8 mouse cellular contexts compared by ENCODE assay signal in the genomic region with DNA sequence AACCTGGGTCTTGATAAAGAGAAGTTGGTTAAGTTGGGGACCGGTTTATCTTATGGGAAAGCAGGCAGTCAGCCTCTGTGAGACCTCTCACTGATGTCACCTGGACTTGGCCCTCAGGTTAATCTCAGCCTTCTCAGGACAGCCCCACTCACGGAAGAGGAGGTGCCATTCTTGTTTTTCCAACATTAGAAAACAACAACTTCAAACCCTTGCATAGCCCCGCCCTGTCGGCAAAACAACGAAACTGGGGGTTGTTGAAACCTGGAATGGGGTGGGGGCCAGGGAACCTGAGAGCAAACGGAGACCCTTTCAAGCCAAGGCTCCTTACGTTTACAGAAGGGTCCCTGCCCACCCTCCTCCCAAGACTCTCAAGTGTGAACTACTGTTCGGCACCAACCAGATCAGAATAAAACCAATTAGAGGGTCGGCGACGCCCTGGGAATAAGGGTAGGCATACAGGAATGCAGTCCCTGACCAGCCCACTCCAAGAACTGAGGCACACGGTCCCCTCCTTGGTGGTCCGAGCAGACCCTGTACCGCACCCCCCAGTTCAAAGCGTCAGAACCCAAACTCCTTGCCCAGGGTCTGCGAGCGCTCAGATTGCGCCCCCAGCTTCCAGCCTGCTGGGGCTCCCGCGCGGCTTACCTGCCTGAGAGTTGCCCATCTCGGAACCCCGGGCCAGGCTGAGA. TPM values are rescaled to one million over a fixed set of nuclear protein-coding genes. Genes with fewer than 3 reads are reported as not detected.
A peak's percentile ranks its signal among the peaks of the same experiment; 100 is the strongest.
DNase-seq lines count a peak whose midpoint lies in the region; ATAC-seq and TF ChIP-seq lines count a peak whose summit lies in the region.

No protein-coding gene starts in this region.

- WGBS in forebrain, embryonic 11.5 days: 2% methylated on average over 23 of the region's 23 CpGs
- 3% methylated on average over 23 of the region's 23 CpGs for WGBS in midbrain, embryonic 15.5 days

- H3K27me3 ChIP-seq in forebrain, embryonic 11.5 days (ENCODE audit: control insufficient read depth, insufficient read depth, low read length): peaks cover 27% of the 10 kb centered on the region
- peaks cover 35% of the 10 kb centered on the region for H3K27me3 ChIP-seq in midbrain, embryonic 15.5 days (replicated peaks)

- H3K4me1 ChIP-seq in forebrain, embryonic 11.5 days (replicated peaks; ENCODE audit: control insufficient read depth, insufficient read depth, low read length): 0 out of 2 replicates have a peak, but pooled peaks cover 2% of the 10 kb centered on the region
- H3K4me1 ChIP-seq in midbrain, embryonic 15.5 days: peaks cover 12% of the 10 kb centered on the region

- H3K27ac ChIP-seq in layer of hippocampus, adult 2 months: peak overlapping the region; percentile 50
- no peak overlapping the region for H3K27ac ChIP-seq in forebrain, embryonic 11.5 days (ENCODE audit: low read depth, low read length)
- H3K27ac ChIP-seq in midbrain, embryonic 15.5 days: no peak overlapping the region

- no peaks in the 10 kb centered on the region for H3K9me3 ChIP-seq in forebrain, embryonic 11.5 days (ENCODE audit: control insufficient read depth, low read length)
- no peaks in the 10 kb centered on the region for H3K9me3 ChIP-seq in midbrain, embryonic 15.5 days

- H3K9ac ChIP-seq in forebrain, embryonic 11.5 days (ENCODE audit: low read length): peak overlapping the region; percentile 50
- H3K9ac ChIP-seq in midbrain, embryonic 15.5 days: peak overlapping the region; percentile 47; the same call in 1 of the 2 replicates

- H3K4me2 ChIP-seq in forebrain, embryonic 11.5 days (ENCODE audit: low read depth, low read length, severe bottlenecking): peak overlapping the region; percentile 98
- H3K4me2 ChIP-seq in midbrain, embryonic 15.5 days: peak overlapping the region; percentile 97

- TF ChIP-seq CTCF in layer of hippocampus, adult 2 months (conservative IDR thresholded peaks at IDR 0.05): no peak

- H3K36me3 ChIP-seq in forebrain, embryonic 11.5 days (ENCODE audit: control insufficient read depth, insufficient read depth, low read length): no peaks in the 10 kb centered on the region
- no peaks in the 10 kb centered on the region for H3K36me3 ChIP-seq in midbrain, embryonic 15.5 days (replicated peaks)

- ATAC-seq in forebrain, embryonic 11.5 days (replicated peaks; ENCODE audit: low FRiP score): peak; percentile 30; the same call in 1 of the 2 replicates
- ATAC-seq in midbrain, embryonic 15.5 days (replicated peaks): 0 out of 2 replicates have a peak, but pooled peaks have one; percentile 48

- peak overlapping the region; percentile 65 for H3K4me3 ChIP-seq in layer of hippocampus, adult 2 months
- peak overlapping the region; percentile 64 for H3K4me3 ChIP-seq in forebrain, embryonic 11.5 days (ENCODE audit: low read depth, low read length)
- peak overlapping the region; percentile 50 for H3K4me3 ChIP-seq in midbrain, embryonic 15.5 days

- DNase-seq in layer of hippocampus, adult 2 months (ENCODE audit: low spot score in 2 of 2): no peak
- DNase-seq in layer of hippocampus, postnatal 36 days: no peak
- DNase-seq in forebrain, embryonic 11.5 days (ENCODE audit: low spot score): peak; percentile 52
- DNase-seq in kidney, postnatal 10 days: peak; percentile 54
- no peak for DNase-seq in cerebellum, postnatal 10 days
- no peak for DNase-seq in frontal cortex, postnatal 14 days (ENCODE audit: low spot score in 2 of 2)
- DNase-seq in cerebellum, postnatal 36 days: no peak

RNA-seq across cellular contexts. Expression of a gene that starts 0.5 kb away (rescaled TPM):
- total RNA-seq in layer of hippocampus, adult 2 months (2021): 1 to 10 TPM; 5.7 to 5.9 TPM
- 1 to 10 TPM; 7.8 to 8.0 TPM for total RNA-seq in layer of hippocampus, postnatal 36 days (2021)
- polyA plus RNA-seq in forebrain, embryonic 11.5 days (2014; fragmentation: Nextera tagmentation; extraction: Ambion mirVana): 1.2 TPM in 2 replicates
- 0.42 and 0.56 TPM in 2 replicates for polyA plus RNA-seq in midbrain, embryonic 15.5 days (2015; fragmentation: Nextera tagmentation; extraction: Ambion mirVana)

RNA-seq across cellular contexts. Expression of a gene that starts 23.1 kb away (rescaled TPM):
- 10 to 100 TPM; 61.4 to 64.4 TPM for total RNA-seq in layer of hippocampus, adult 2 months (2021)
- total RNA-seq in layer of hippocampus, postnatal 36 days (2021): 10 to 100 TPM; 61.9 to 66.9 TPM
- 249 and 269 TPM in 2 replicates for polyA plus RNA-seq in forebrain, embryonic 11.5 days (2014; fragmentation: Nextera tagmentation; extraction: Ambion mirVana)
- polyA plus RNA-seq in midbrain, embryonic 15.5 days (2015; fragmentation: Nextera tagmentation; extraction: Ambion mirVana): 125 and 128 TPM in 2 replicates

RNA-seq across cellular contexts. Expression of a gene that starts 37.6 kb away (rescaled TPM):
- total RNA-seq in layer of hippocampus, adult 2 months (2021): 100 to 1,000 TPM; 283 to 303 TPM
- total RNA-seq in layer of hippocampus, postnatal 36 days (2021): 100 to 1,000 TPM; 288 to 319 TPM
- 576 and 629 TPM in 2 replicates for polyA plus RNA-seq in forebrain, embryonic 11.5 days (2014; fragmentation: Nextera tagmentation; extraction: Ambion mirVana)
- 322 and 332 TPM in 2 replicates for polyA plus RNA-seq in midbrain, embryonic 15.5 days (2015; fragmentation: Nextera tagmentation; extraction: Ambion mirVana)

RNA-seq across cellular contexts. Expression of a gene that starts 39.8 kb away (rescaled TPM):
- total RNA-seq in layer of hippocampus, adult 2 months (2021): 1,000 to 10,000 TPM; 1,438 to 1,486 TPM
- total RNA-seq in layer of hippocampus, postnatal 36 days (2021): 1,000 to 10,000 TPM; 1,506 to 1,536 TPM
- 3,049 and 3,079 TPM in 2 replicates for polyA plus RNA-seq in forebrain, embryonic 11.5 days (2014; fragmentation: Nextera tagmentation; extraction: Ambion mirVana)
- 2,126 and 2,161 TPM in 2 replicates for polyA plus RNA-seq in midbrain, embryonic 15.5 days (2015; fragmentation: Nextera tagmentation; extraction: Ambion mirVana)

RNA-seq across cellular contexts. Expression of a gene that starts 41.3 kb away (rescaled TPM):
- 10 to 100 TPM; 12.2 to 14.3 TPM for total RNA-seq in layer of hippocampus, adult 2 months (2021)
- 10 to 100 TPM; 14.1 to 14.3 TPM for total RNA-seq in layer of hippocampus, postnatal 36 days (2021)
- polyA plus RNA-seq in forebrain, embryonic 11.5 days (2014; fragmentation: Nextera tagmentation; extraction: Ambion mirVana): 16.3 and 17.5 TPM in 2 replicates
- polyA plus RNA-seq in midbrain, embryonic 15.5 days (2015; fragmentation: Nextera tagmentation; extraction: Ambion mirVana): 20.8 and 22.7 TPM in 2 replicates

Comparison
In these comparisons a context has a peak if more than half of its experiments do, and no peak if none do; other contexts are left out.
1. DNase-seq: peak in forebrain, embryonic 11.5 days (single experiment) and kidney, postnatal 10 days (single experiment); none in layer of hippocampus, adult 2 months (0 of 2), layer of hippocampus, postnatal 36 days (0 of 2), cerebellum, postnatal 10 days (0 of 2), frontal cortex, postnatal 14 days (0 of 2) and cerebellum, postnatal 36 days (0 of 2).
2. Peak in every context shown above with its lines, with median percentiles within 50 percentile points of each other: H3K4me3 ChIP-seq.